Mouse (Mus musculus): ENCODE measurements around the gene Ints3.

Ints3 gene

DNA sequence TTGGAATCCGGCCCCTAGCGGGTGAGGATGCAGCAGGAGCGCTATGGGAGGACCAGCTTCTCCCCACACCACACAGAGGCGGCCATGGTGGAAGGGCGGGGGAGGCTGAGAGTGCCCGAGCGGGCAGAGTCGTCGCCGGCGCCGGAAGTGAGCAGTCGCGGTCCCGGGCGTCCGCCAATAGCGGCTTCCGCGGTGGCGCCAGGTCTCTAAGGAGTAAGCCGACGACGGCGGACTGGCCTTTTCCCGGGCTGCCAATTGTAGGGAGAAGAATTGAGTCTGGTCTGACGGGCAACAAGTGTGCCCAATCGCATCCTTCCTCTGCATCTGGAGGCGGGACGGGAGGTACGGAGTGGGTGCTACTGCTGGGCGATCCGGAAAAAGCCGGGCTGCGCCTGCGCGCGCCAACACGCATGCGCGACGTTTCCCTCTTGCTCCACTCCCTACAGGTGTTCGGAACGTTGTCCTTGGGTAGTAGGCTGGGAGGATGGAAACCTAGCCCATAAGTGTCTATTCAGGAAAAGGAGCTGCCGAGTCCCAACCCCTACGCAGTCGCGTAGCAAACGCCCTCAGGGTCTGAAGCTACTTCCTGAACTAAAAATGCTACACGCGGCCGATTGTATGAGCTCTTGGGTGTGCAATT lies at the start of gene Ints3:
TSS of gene Ints3 (minus strand) at position 242 of the 640 bp plus-strand sequence.
- DNase-seq, result peak; percentile 100

DNA sequence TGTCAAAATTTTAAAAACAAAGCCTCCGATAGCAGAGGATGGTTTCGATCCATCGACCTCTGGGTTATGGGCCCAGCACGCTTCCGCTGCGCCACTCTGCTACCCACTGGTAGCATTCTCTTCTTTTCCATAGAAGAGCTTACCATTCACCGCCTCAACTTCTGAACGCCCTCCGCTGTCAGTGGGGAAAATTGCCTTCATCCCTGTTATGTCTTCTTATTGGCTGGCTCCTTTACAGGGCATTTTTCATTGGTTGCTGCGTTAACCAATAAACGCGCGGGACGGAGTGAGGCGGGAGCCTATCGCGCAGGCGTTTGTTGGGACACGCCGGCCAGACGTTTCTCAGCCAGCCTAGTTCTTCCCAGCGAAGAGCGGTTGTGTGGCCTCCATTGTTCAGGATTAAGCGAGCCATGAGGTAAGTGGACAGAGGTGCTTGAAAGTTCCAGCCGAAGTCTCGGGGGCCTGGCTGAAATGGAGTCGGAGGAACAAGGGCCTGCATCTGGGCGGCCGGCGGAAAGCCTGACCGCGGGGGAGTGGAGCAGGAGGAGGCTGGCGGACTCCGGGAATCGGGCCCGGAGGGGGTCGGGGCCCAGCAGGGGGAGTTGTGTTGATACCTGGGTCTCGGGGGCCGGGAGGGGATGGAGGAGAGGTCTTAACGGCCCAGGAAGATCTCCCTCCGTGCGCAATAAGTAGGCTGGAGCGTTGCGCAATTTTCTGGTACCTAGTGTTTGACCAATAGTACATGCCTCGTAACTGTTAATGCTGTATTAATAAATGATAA lies 42.6 kb upstream of the Ints3 start, which contains the start of gene Ilf2:
TSS of gene Ilf2 (plus strand) at position 296 of the 781 bp plus-strand sequence.
- peak; percentile 95 to 97 for DNase-seq

DNA sequence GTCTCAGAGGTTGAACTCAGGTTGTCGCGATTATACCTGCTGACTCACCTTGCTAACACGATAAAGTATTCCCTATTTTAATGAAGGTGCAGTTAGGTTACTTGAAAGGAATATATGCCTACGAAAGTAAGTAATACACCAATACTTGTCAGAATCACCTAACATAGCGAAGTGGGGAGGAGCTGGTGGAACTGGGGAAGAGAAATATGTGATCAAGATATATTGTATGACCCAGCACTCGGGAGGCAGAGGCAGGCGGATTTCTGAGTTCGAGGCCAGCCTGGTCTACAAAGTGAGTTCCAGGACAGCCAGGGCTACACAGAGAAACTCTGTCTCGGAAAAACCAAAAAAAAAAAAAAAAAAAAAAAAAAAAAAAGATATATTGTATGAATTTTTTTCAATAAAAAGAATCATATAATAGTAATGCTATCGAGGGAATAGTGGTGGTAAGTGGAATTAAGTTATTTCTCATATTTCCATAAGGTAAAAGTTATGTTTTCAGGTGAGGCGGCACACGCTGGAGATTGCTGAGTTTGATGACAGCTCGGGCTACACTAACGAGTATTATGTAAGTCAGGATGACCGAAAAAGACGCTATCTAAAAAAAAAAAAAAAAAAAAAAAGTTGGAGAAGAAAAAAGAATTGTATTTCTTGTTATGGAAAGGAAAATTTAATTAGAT lies 41.9 kb upstream of the Ints3 start:
- DNase-seq, result no peak

DNA sequence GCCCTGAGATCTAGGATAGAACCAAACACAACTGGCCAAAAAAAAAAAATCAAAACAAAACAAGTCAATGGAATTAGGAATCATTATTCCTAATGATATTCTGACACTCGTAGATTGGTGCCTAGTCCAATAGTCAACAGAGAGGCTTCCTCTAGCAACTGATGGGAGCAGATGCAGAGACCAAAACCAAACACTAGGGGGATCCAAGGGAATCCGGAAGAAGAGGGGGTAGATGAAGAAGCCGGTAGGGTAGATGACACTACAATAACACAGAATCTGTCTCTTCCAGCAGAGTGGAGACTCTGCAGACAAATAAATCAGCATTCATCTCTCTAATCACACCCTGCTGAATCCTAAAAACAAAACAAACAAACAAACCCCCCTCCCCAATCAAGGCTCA lies 38.8 kb upstream of the Ints3 start:
- peak; percentile 52 to 68 for DNase-seq

DNA sequence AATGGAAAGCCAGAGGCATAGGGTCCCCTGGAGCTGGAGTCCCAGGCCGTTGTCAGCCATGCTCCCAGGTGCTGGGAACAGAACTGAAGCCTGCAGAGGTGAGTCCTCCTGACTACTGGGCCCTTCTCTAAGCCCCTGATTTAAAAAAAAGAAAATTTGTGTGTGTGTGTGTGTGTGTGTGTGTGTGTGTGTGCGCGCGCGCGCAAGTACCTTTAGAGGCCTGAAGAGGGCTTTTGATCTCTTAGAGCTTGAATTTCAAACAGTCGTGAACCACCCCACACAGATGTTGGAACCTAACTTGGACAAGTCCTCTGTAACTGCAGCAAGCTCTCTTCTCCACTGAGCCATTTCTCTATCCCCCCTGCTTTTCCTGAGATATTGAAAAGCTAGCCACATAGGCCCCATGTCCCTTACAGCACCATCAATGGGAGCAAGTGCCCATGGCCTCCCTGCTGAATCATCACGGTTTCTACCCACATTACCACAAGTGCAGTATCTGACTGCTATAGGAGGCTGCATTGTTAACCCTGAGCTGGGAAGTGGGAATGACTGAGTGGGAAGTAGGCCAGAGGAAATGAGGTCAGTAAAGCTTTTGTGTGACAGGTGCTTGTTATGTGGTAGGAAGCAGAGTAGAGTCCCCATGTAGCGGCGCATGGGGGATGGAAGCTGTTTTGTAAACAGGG lies 34.3 kb upstream of the Ints3 start:
- DNase-seq, result no peak

DNA sequence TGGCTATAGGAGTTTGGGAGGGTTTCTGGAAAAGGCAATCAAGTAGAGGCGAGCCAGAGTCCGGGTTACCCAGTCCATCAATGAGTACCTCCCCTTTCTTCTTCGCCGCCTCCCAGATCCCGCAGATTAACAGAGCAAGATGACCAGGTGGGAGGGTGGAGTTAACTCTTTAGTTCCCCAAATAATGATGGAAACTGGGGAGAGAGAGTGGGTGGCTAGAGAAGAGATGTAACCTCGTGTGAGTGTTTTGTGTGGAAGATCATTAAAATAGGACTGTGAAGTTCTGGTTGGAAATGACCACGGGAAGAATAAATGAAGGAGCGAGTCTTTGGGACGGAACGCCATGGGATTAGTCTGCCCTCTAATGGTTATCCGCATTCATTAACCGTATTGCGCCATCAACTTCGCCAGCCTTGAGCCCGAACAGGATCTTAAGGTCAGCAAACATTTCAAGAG lies 32.9 kb upstream of the Ints3 start:
- peak; percentile 60 to 77 for DNase-seq

DNA sequence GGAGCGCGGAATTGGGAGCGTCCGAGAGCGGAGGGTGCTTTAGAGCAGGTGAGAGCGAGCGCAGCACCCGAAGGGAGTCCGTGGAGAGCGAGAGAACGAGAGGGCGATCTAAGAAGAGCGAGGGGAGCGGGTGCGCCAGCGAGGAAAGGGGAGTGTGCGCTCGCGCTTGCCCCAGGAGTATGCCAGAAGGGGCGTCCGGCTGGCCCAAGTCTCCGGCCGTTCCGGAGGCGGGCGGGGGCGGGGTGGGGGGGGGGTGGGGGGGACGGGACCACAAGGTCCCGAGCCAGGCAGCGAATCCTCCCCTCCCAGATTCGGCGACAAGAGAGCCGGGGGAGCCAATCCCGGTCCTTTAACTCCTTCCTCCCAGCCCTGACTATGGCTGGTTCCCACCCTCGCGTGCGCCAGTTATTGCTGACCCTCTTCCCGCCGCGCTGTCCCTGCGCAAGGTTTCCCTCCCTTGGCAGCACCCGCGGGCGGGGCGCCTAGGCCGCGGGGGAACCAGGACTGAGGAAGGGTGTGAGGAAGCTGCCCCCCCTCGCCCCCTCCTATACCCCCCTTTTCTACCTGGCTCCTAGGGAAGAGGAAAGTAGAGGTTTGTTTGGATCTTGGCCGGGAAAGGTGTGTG lies 32.4 kb upstream of the Ints3 start, which contains the start of gene Npr1:
TSS of gene Npr1 (minus strand) at position 181 of the 625 bp plus-strand sequence.
- DNase-seq, result peak; percentile 71 to 81

DNA sequence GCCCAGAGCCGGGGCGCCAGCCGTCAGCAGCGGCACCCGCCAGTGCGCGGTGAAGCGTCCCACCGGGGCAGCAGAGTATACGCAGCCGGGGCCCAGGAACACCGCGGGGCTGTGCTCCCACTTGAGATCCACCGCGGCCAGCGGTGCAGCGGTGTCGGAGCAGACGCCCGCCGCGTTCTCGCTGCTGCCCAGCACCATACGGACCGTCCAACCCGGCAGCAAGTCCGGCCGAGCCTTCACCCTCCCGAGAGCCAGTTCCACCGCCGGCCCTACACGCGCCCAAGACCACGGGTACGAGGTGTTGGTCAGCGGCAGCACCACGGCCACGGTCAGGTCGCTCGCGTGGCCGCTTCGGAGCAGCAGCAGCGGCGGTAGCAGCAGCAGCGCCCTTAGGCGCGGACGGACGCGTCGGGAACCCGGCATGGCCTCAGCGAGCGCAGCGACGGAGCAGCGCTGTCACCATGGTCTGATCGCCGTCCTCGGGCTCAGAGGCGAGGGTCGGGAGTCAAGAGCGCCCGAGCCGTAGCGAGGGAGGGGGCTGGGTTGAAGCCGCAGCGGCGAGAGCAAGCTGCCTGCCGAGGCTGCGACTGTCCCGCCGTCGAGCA lies 31.8 kb upstream of the Ints3 start:
- peak; percentile 57 to 69 for DNase-seq

DNA sequence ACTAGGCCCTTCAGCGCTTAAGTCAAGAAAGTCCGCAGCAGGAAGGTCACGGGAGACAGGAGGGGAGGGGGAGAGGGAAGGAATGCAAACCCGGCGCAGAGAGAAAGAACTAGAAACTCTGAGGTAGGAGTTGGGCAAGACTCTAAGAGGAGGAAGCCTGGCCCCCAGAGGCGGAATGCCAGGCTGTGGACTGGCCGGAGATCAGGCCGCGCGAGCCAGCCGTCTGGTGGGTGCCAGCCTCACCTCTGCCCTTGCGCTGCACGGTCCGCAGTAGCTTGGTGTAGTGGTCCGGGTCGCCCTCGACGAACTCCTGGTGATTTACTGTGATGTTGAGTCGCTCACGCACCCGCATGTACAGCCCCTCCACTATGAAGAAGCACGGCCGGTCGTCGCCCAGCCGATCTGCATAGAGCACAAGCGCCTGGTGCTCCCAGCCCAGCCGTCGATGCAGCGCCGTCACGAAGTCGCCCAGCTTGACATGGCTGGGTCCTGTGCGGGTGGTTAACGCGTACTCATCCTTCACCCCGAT lies 31.2 kb upstream of the Ints3 start:
- DNase-seq, result peak; percentile 53 to 65

DNA sequence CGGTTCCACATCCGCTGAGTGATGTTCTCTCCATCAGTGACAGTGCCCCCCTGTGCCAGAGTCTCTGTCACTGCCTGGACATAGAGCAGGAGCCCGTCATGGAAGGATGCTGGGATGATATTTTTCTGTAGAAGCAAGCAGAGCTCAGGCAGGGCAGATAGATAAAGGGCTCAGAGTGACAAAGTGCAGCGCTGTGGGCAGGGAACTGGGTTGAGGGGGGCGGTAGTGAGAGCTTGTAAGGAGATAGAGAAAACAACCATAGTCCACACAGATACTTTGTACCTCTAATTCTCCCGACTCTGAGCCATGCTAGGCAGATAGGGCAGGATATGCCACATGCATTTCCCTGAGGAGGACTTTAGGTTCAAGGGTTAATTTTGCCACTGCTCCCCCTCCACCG lies 29.2 kb upstream of the Ints3 start:
- DNase-seq, result peak in 1 of 2 experiments; percentile 28

DNA sequence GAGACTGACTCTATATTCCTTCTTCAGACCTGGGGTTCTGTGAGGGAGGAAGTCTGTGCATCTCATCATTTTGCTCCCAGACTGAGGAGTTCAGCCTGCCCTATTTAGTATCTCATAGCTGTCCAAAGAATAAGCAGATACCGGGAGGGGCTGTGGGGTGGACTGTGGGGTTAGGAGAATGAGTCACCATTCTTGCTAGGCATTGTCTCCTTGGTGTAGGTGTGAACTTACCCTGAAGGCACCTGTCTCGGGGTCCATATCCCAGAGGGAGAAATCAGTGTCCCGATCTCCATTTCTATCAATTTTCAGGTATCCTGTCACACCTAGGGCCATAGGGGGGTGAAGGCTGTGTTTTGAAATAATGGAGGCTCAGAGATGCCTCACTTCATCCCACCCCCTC lies 28.5 kb upstream of the Ints3 start:
- DNase-seq, result no peak

DNA sequence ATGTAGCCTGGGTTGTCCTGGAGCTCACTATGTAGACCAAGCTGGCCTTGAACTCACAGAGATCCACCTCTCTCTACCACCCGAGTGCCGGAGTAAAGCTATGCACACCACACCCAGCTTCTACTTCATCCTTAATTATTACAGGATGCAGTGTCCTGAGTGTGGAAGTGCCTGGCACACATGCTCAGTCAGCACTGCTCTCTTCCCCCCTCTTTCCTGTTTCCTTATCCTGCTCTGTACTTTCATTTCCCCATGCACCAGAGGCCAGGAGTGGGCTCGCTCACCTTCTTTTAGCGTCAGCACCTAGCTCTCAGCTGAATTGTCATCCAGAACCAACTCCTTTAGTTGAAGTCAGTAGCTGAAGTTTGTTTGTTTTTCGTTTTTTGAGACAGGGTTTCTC lies 26.9 kb upstream of the Ints3 start:
- DNase-seq, result no peak

DNA sequence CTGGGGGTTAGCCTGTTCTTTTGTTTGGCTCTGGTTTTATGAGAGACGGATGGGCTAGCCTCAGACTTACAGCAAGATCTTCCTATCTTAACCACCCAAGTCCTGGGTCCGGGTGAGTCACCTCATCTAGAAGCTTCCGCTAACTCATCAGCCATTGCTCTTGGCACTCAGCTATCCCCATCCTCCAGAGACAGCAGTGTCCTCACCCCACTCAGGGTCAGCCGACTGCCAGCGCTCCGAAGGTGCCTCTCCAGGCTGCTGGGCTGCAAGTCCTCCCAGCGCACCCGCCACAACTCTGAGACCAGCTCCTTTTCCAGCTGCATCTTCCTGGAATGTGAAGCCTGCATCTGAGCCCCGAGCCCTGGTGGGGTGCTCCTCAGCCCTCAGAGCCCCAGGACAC lies 26.3 kb upstream of the Ints3 start:
- DNase-seq, result no peak

DNA sequence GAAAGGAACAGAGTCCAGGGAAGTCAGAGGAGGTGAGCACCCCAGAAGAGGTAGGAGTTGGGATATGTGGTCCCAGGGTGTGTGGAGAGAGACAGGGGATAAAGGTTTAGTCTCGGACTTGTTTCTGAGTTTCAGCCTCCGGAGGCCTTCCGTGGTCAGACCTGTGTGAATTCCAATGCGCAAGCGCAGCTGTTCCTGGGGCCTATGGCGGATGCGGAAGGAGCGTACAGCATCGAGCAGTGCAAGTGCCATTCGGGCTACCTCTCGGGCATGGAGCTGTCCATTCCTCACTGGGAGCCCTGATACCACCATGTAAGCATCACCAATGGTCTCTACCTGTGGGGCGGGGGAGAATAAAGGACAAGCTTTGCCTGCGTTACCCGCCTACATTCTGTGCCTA lies 21.5 kb upstream of the Ints3 start:
- DNase-seq, result no peak

DNA sequence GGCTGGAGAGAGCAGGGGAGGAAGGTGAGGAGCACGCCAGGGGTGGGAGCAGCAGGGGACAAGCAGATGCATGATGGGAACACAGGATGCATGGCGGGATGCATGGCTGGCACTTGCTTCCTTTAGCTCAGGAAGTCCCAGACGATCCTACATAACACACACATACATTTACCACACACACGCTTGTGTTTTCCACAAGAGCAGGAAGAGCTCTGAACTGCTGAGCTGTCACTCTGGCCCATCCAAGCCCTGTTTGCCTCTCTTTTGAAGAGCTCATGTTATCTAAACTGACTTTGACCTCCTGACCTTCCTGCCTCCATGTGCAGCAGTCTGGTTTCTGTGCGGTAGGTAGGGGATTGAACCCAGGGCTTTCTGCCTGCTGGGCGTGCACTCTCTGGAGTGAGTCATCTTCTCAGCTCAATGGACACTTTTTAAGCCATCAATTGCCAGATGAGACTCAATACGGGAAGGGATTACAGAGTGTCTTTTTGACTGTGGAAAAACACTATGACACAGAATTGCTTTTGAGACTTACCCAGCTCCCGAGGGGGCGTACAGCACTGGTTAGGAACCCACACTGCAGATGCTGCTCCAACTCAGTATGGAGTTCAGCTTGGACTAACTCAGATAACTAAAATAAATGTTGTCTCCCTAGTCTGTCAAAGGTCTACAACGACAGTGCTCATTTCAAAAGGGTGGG lies 18.1 kb upstream of the Ints3 start:
- peak; percentile 19 to 52 for DNase-seq

DNA sequence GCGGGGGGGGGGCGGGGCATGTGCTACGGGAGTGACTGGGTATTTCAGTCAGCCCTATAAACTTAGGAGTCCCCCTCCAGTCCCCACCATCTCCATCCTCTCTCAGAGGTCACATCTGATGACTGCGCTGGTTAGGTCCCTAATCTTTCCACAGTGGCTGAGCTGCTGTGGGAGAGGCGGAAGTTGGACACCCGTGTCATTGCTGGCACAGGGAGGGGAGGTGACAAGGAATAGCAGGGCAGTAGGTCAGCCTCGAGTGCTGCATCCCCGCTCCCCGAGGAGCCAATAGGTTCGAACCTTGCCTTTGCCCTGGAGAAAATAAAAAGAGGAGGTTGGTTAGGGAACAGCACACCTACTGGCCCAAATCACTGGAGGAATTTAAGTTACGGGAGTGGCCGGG lies 17.5 kb upstream of the Ints3 start:
- DNase-seq, result no peak

DNA sequence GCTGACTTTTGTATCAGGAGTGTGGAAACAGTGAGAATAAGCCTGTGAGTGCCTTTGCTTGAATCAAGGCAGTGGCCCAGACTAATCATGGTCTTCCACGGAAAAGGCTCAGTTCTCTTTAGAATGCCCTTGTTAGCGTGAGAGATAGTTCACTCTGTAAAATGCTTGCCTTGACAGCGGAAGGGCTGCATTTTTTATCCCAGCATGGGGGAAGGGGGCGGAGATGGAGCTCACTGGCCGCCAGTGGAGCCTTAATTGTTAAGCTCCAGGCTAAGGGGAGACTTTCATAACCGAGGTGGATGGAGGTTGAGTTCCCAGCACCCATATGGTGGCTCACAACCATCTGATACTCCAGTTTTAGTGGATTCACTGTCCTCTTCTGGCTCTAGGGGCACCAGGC lies 15.2 kb upstream of the Ints3 start:
- peak; percentile 17 to 36 for DNase-seq

DNA sequence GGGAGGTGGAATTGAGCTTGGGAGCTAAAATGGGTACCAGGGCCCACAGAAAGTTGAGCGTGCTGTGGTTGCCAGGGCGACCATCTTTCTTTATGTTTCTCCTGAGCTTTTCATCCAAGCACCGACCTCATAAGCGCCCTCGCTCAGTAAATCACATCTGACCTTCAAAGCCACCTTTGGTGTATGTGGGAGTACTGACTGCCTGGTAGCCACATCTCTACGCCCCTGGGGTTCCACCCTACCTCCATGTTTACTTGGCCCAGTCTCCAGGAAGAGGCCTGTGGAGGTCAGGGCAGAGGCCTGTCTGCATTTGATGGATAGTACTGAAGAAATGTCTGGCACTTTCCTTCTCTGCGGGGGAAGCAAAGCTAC lies 13.7 kb upstream of the Ints3 start:
- DNase-seq, result peak in 1 of 2 experiments; percentile 63

DNA sequence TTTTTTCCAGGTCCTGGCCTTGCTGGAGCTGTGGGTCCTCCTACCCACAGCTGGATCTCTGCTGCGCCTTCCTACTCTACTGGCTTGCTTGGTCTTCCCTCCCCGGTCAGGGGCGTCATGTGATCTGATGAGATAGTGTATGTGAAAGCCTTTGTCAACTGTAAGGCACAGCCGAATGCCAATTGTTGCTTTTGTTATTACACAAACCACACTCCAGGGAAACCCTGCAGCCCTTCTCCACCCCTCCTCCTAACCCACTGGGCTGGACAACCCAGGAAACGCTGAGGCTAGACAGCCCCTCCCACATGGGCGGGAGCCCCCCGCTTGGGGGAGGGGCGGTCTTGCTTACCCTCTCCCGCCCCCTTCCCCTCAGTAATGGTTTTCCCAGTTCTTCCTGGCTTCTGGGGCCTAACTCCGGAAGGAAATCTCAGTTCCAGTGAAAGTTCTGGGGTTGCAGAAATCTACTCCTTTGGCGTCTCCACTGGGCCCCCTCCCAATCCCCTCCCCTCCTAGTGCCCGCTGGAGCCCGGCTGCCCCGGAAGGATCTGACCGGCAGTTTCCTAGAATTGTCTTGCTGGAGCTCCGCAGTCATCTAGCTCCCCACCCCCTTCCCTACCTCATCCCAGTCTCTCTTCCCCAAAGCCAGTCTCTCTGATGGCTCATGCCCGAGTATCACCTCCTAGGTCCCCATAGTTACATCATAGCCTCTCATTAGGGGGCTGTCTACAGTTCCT lies 13.1 kb upstream of the Ints3 start:
- DNase-seq, result peak; percentile 87 to 93

DNA sequence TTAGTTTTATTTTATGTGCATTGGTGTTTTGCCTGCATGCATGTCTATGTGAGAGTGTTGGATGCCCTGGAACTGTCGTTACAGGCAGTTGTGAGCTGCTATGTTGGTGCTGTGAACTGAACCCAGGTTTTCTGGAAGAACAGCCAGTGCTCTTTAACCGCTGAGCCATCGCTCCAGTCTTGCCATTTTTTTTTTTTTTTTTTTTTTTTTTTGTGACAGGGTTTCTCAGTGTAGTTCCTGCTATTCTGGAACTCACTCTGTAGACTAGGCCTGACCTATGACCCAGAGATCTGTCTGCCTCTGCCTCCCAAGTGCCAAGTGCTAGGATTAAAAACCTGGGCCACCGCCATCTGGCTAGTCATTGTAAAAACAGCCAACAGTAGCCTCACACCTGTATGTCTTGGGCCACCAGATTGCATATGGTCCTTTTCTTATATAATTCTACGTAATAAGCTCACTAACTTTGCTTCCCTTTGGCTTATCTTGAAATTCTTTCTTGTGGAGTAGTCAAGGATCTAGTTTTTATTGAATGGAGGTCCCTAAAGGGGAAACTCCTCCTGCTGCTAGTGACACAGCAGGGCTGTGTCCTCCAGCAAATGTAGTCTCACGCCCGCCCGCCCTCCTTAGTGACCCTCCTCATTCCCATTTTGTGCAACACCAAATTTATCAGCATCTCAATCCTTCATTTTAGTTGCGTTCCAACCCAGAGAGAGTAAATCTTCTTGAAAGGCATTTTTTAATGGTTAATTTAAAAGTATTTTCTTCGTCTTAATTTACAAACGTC lies 12.2 kb upstream of the Ints3 start:
- peak; percentile 60 to 72 for DNase-seq
